Mouse (Mus musculus) brain, embryonic 14.5 days (tissue): Measurements from ENCODE around the gene Snx33.

ENCODE experiments used
- CTCF ChIP-seq: fragments of 200-500 bp; IDR thresholded peaks from 2 replicates; pipeline ENCODE4 v1.5.1; 2012; ENCODE audit warnings: inconsistent platforms, mild to moderate bottlenecking, moderate library complexity, borderline replicate concordance; ENCODE audit not compliant: insufficient read depth, insufficient read length; ENCODE audit errors: extremely low read depth
- POLR2A ChIP-seq: fragments of 200-500 bp; IDR thresholded peaks from 2 replicates; pipeline ENCODE4 v1.6.1; 2012; ENCODE audit warnings: mild to moderate bottlenecking, inconsistent platforms, borderline replicate concordance; ENCODE audit not compliant: poor library complexity, insufficient read depth, insufficient read length, severe bottlenecking; ENCODE audit errors: extremely low read depth

- TF ChIP-seq POLR2A, result no peak
- no peak for TF ChIP-seq CTCF
Measured at GRCm38 (mm10) chr9:56926387-56926786, 1.8 kb downstream of the Snx33 start.
